Mouse (Mus musculus): ENCODE measurements around the gene Gm973. TPM values are rescaled to one million over a fixed set of nuclear protein-coding genes. Genes with fewer than 3 reads are reported as not detected.

Gene Gm973
- polyA plus RNA-seq, 1 experiment from 2014 or later = 1.3 TPM

GRCm38 (mm10) chr1:59483521-59484245 is 32.4 kb upstream of the Gm973 start:
- peaks cover 21% of the 10 kb centered on the region for H3K36me3 ChIP-seq (replicated peaks)
- no peaks in the 10 kb centered on the region for H3K9me3 ChIP-seq
- DNase-seq (ENCODE audit: extremely low spot score, low spot score) = peak; percentile 78
- WGBS = under 1% methylated on average over 46 of the region's 46 CpGs
- peak overlapping the region; percentile 94 for H3K27ac ChIP-seq
- peaks cover 90% of the 10 kb centered on the region for H3K4me1 ChIP-seq
- H3K4me3 ChIP-seq = peak overlapping the region; percentile 93
- H3K27me3 ChIP-seq (ENCODE audit: poor library complexity, severe bottlenecking) = peaks cover 42% of the 10 kb centered on the region

GRCm38 (mm10) chr1:59484314-59484713 is 31.8 kb upstream of the Gm973 start:
- WGBS = 6% methylated on average over 21 of the region's 21 CpGs
- Histone ChIP-seq H3K36me3 (replicated peaks) (peaks cover 26% of the 10 kb centered on the region), H3K9me3 (no peaks in the 10 kb centered on the region), H3K4me3 (peak overlapping the region; percentile 93), H3K27me3 (ENCODE audit: poor library complexity, severe bottlenecking) (peaks cover 36% of the 10 kb centered on the region), H3K4me1 (peaks cover 96% of the 10 kb centered on the region), H3K27ac (peak overlapping the region; percentile 94)
- DNase-seq (ENCODE audit: extremely low spot score, low spot score) = peak; percentile 50

- H3K36me3 ChIP-seq (replicated peaks) = peaks cover 30% of the 10 kb centered on the region
- peak overlapping the region; percentile 94 for H3K27ac ChIP-seq
- peaks cover 91% of the 10 kb centered on the region for H3K4me1 ChIP-seq
- H3K4me3 ChIP-seq = peak overlapping the region; percentile 93
- WGBS = 2% methylated on average over 16 of the region's 16 CpGs
- H3K27me3 ChIP-seq (ENCODE audit: poor library complexity, severe bottlenecking) = peaks cover 28% of the 10 kb centered on the region
- peak; percentile 76 for DNase-seq (ENCODE audit: extremely low spot score, low spot score)
- no peaks in the 10 kb centered on the region for H3K9me3 ChIP-seq
Observed at GRCm38 (mm10) chr1:59484791-59485785, 31.0 kb upstream of the Gm973 start.

GRCm38 (mm10) chr1:59485803-59486202 is 30.3 kb upstream of the Gm973 start:
- DNase-seq (ENCODE audit: extremely low spot score, low spot score) = no peak
- Histone ChIP-seq H3K36me3 (replicated peaks) (peaks cover 35% of the 10 kb centered on the region), H3K9me3 (no peaks in the 10 kb centered on the region), H3K4me1 (peaks cover 84% of the 10 kb centered on the region), H3K4me3 (peak overlapping the region; percentile 93), H3K27me3 (ENCODE audit: poor library complexity, severe bottlenecking) (peaks cover 24% of the 10 kb centered on the region), H3K27ac (peak overlapping the region; percentile 94)
- 24% methylated on average over 4 of the region's 4 CpGs for WGBS

- peaks cover 38% of the 10 kb centered on the region for H3K36me3 ChIP-seq (replicated peaks)
- 5% methylated on average over 10 of the region's 10 CpGs for WGBS
- peak overlapping the region; percentile 54 for H3K27ac ChIP-seq
- no peaks in the 10 kb centered on the region for H3K9me3 ChIP-seq
- peak; percentile 58 for DNase-seq (ENCODE audit: extremely low spot score, low spot score)
- peaks cover 81% of the 10 kb centered on the region for H3K4me1 ChIP-seq
- H3K27me3 ChIP-seq (ENCODE audit: poor library complexity, severe bottlenecking) = peaks cover 24% of the 10 kb centered on the region
- peak overlapping the region; percentile 93 for H3K4me3 ChIP-seq
Observed at GRCm38 (mm10) chr1:59487651-59488051, 28.4 kb upstream of the Gm973 start.

GRCm38 (mm10) chr1:59488481-59488880 is 27.6 kb upstream of the Gm973 start:
- Histone ChIP-seq H3K36me3 (replicated peaks) (peaks cover 38% of the 10 kb centered on the region), H3K4me1 (peaks cover 79% of the 10 kb centered on the region), H3K27ac (no peak overlapping the region), H3K9me3 (no peaks in the 10 kb centered on the region), H3K4me3 (peak overlapping the region; percentile 93; the same call in 1 of the 2 replicates), H3K27me3 (ENCODE audit: poor library complexity, severe bottlenecking) (peaks cover 17% of the 10 kb centered on the region)
- no peak for DNase-seq (ENCODE audit: extremely low spot score, low spot score)
- 62% methylated on average over 4 of the region's 4 CpGs for WGBS

- 0 out of 2 replicates have a peak overlapping the region, but pooled peaks have one; percentile 53 for H3K27ac ChIP-seq
- peaks cover 35% of the 10 kb centered on the region for H3K36me3 ChIP-seq (replicated peaks)
- no peak overlapping the region for H3K4me3 ChIP-seq
- H3K27me3 ChIP-seq (ENCODE audit: poor library complexity, severe bottlenecking) = peaks cover 12% of the 10 kb centered on the region
- 81% methylated on average over 4 of the region's 4 CpGs for WGBS
- no peak for DNase-seq (ENCODE audit: extremely low spot score, low spot score)
- H3K4me1 ChIP-seq = peaks cover 74% of the 10 kb centered on the region
- no peaks in the 10 kb centered on the region for H3K9me3 ChIP-seq
Observed at GRCm38 (mm10) chr1:59488991-59489390, 27.1 kb upstream of the Gm973 start.

- peaks cover 49% of the 10 kb centered on the region for H3K4me1 ChIP-seq
Observed at GRCm38 (mm10) chr1:59491517-59491916, 24.5 kb upstream of the Gm973 start.

GRCm38 (mm10) chr1:59492432-59492831 is 23.6 kb upstream of the Gm973 start:
- Histone ChIP-seq H3K9me3 (no peaks in the 10 kb centered on the region), H3K4me1 (peaks cover 40% of the 10 kb centered on the region), H3K4me3 (no peak overlapping the region; the same call in 1 of the 2 replicates), H3K27me3 (ENCODE audit: poor library complexity, severe bottlenecking) (no peaks in the 10 kb centered on the region), H3K36me3 (replicated peaks) (peaks cover 19% of the 10 kb centered on the region), H3K27ac (no peak overlapping the region)
- DNase-seq (ENCODE audit: extremely low spot score, low spot score) = no peak
- WGBS = 75% methylated on average over 4 of the region's 4 CpGs

More at GRCm38 (mm10) chr1:59491517-59491916, 24.5 kb upstream of the Gm973 start:
- H3K27ac ChIP-seq = no peak overlapping the region
- H3K27me3 ChIP-seq (ENCODE audit: poor library complexity, severe bottlenecking) = no peaks in the 10 kb centered on the region
- no peak overlapping the region for H3K4me3 ChIP-seq
- DNase-seq (ENCODE audit: extremely low spot score, low spot score) = no peak
- no peaks in the 10 kb centered on the region for H3K9me3 ChIP-seq
- WGBS = 88% methylated on average over 9 of the region's 9 CpGs
- peaks cover 24% of the 10 kb centered on the region for H3K36me3 ChIP-seq (replicated peaks)

- no peak overlapping the region for H3K27ac ChIP-seq
- no peaks in the 10 kb centered on the region; the same call in 1 of the 2 replicates for H3K27me3 ChIP-seq (ENCODE audit: poor library complexity, severe bottlenecking)
- peaks cover under 1% of the 10 kb centered on the region; the same call in 1 of the 2 replicates for H3K36me3 ChIP-seq (replicated peaks)
- no peak overlapping the region for H3K4me3 ChIP-seq
- H3K4me1 ChIP-seq = peaks cover 26% of the 10 kb centered on the region
- no peaks in the 10 kb centered on the region for H3K9me3 ChIP-seq
- WGBS = 95% methylated on average over 5 of the region's 5 CpGs
- no peak for DNase-seq (ENCODE audit: extremely low spot score, low spot score)
Observed at GRCm38 (mm10) chr1:59495970-59496369, 20.1 kb upstream of the Gm973 start.

GRCm38 (mm10) chr1:59497741-59498613 is 18.1 kb upstream of the Gm973 start:
- no peaks in the 10 kb centered on the region; the same call in 1 of the 2 replicates for H3K27me3 ChIP-seq (ENCODE audit: poor library complexity, severe bottlenecking)
- no peaks in the 10 kb centered on the region for H3K36me3 ChIP-seq (replicated peaks)
- H3K27ac ChIP-seq = no peak overlapping the region
- H3K4me1 ChIP-seq = peaks cover 9% of the 10 kb centered on the region; the same call in 1 of the 2 replicates
- no peak overlapping the region for H3K4me3 ChIP-seq
- no peak for DNase-seq (ENCODE audit: extremely low spot score, low spot score)
- H3K9me3 ChIP-seq = no peaks in the 10 kb centered on the region
- WGBS = 82% methylated on average over 6 of the region's 6 CpGs

GRCm38 (mm10) chr1:59499327-59499726 is 16.7 kb upstream of the Gm973 start:
- H3K4me3 ChIP-seq = no peak overlapping the region
- no peak overlapping the region for H3K27ac ChIP-seq
- peaks cover 11% of the 10 kb centered on the region for H3K4me1 ChIP-seq
- 80% methylated on average over 3 of the region's 3 CpGs for WGBS
- no peaks in the 10 kb centered on the region for H3K36me3 ChIP-seq (replicated peaks)
- H3K9me3 ChIP-seq = no peaks in the 10 kb centered on the region
- no peak for DNase-seq (ENCODE audit: extremely low spot score, low spot score)
- H3K27me3 ChIP-seq (ENCODE audit: poor library complexity, severe bottlenecking) = no peaks in the 10 kb centered on the region; the same call in 1 of the 2 replicates

Data from forebrain, embryonic 10.5 days (tissue).